In the genomic region with DNA sequence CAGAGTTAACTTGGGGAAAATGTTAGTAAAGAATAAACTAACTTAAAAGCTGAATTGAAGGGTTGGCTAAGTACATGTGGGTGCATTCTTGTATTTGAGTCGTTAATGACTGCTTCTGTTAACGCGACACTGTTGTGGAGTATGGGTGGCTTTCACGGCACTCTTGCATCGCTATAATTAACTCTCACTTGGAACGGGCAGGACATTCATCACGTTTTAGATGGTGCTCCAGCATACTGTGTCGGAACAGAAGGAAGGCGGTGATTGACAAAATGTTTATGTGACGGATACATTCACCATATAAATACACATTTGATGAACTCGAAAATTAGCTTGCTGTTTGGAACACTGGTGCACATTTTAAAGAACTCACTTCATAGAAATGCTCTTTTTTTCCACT, we compare ENCODE assay signal across 24 mouse cellular contexts. TPM values are rescaled to one million over a fixed set of nuclear protein-coding genes. Genes with fewer than 3 reads are reported as not detected.
DNase-seq lines count a peak whose midpoint lies in the region; ATAC-seq and TF ChIP-seq lines count a peak whose summit lies in the region.
"Had no signal": no experiment of that assay in that cellular context is flagged by ENCODE, and none has a peak within 500 bp of the region (broad histone marks: within the 10 kb centered on the region; RNA-seq: fewer than 3 reads in every experiment).

No protein-coding gene starts in this region.

- no peaks in the 10 kb centered on the region for H3K27me3 ChIP-seq in heart, embryonic 13.5 days (replicated peaks)
- H3K27me3 ChIP-seq: embryonic facial prominence, embryonic 13.5 days; hindbrain, embryonic 15.5 days had no signal

- H3K36me3 ChIP-seq in heart, embryonic 13.5 days, result no peaks in the 10 kb centered on the region
- H3K36me3 ChIP-seq: embryonic facial prominence, embryonic 13.5 days; hindbrain, embryonic 15.5 days had no signal

- no peak overlapping the region for H3K9ac ChIP-seq in heart, embryonic 13.5 days
- H3K9ac ChIP-seq: embryonic facial prominence, embryonic 13.5 days; hindbrain, embryonic 15.5 days had no signal

- intact Hi-C loops in heart, postnatal 10 days (cut with DNase I), result no loop called here
- intact Hi-C loops in heart, postnatal 25 days (cut with DNase I), result no loop called here

- peak overlapping the region; percentile 18 for H3K4me2 ChIP-seq in heart, embryonic 13.5 days
- H3K4me2 ChIP-seq: embryonic facial prominence, embryonic 13.5 days; hindbrain, embryonic 15.5 days had no signal

- no peaks in the 10 kb centered on the region for H3K9me3 ChIP-seq in heart, embryonic 13.5 days
- H3K9me3 ChIP-seq: embryonic facial prominence, embryonic 13.5 days; hindbrain, embryonic 15.5 days had no signal

- no peak overlapping the region for H3K4me3 ChIP-seq in heart, embryonic 13.5 days
- H3K4me3 ChIP-seq in layer of hippocampus, adult 2 months, result no peak overlapping the region
- H3K4me3 ChIP-seq: embryonic facial prominence, embryonic 13.5 days; heart, adult 2 months; hindbrain, embryonic 15.5 days had no signal

- H3K27ac ChIP-seq in heart, embryonic 13.5 days (replicated peaks), result no peak overlapping the region
- H3K27ac ChIP-seq in layer of hippocampus, adult 2 months, result no peak overlapping the region
- H3K27ac ChIP-seq: embryonic facial prominence, embryonic 13.5 days; heart, adult 2 months; hindbrain, embryonic 15.5 days had no signal

- no peaks in the 10 kb centered on the region for H3K4me1 ChIP-seq in heart, embryonic 13.5 days
- H3K4me1 ChIP-seq: embryonic facial prominence, embryonic 13.5 days; hindbrain, embryonic 15.5 days had no signal

- WGBS in heart, embryonic 13.5 days, result 43% methylated on average over 11 of the region's 11 CpGs

- TF ChIP-seq POLR2A in brain, embryonic 14.5 days (IDR thresholded peaks at IDR 0.05; ENCODE audit: borderline replicate concordance, extremely low read depth, insufficient read depth, insufficient read length, poor library complexity, severe bottlenecking), result no peak

- ATAC-seq in heart, embryonic 13.5 days (ENCODE audit: extremely low read depth, insufficient number of reproducible peaks, low FRiP score, low TSS enrichment), result no peak
- ATAC-seq: intestine, embryonic 16.5 days had no signal

- DNase-seq in heart, adult 9 months (ENCODE audit: low spot score in 2 of 2), result no peak
- peak; percentile 4 to 9 for DNase-seq in heart, postnatal 10 days
- no peak for DNase-seq in heart, postnatal 25 days (ENCODE audit: low spot score)
- DNase-seq in brain, adult 2 months (ENCODE audit: low read depth, low spot score), result peak; percentile 29
- peak; percentile 78 for DNase-seq in brain, embryonic 14.5 days (ENCODE audit: low read depth)
- DNase-seq in frontal cortex, postnatal 10 days (ENCODE audit: low spot score in 2 of 2), result no peak
- no peak for DNase-seq in layer of hippocampus, adult 2 months (ENCODE audit: low spot score in 2 of 2)
- DNase-seq: adrenal gland, adult 2 months; adrenal gland, postnatal 25 days; cerebellum, adult 11-12 months; cerebellum, adult 9-10 months; cerebellum, postnatal 25 days; gastrocnemius, postnatal 14 days; heart, adult 2 months; heart, postnatal 14 days; kidney, adult 8-10 months had no signal

- no peak for TF ChIP-seq CTCF in brain, embryonic 14.5 days (IDR thresholded peaks at IDR 0.05; ENCODE audit: borderline replicate concordance, extremely low read depth, insufficient read depth, insufficient read length)
- no peak for TF ChIP-seq CTCF in layer of hippocampus, adult 2 months (conservative IDR thresholded peaks at IDR 0.05)

RNA-seq across cellular contexts. Expression of a gene that starts 29.0 kb away (rescaled TPM):
- not detected in 2 replicates for polyA plus RNA-seq in heart, embryonic 13.5 days (2015; fragmentation: Nextera tagmentation; extraction: Ambion mirVana)
- total RNA-seq in heart, postnatal 10 days (2021), result not detected
- total RNA-seq in heart, postnatal 25 days (2021), result not detected
- 0.04 TPM in 2 replicates for polyA plus RNA-seq in brain, embryonic 14.5 days (2012; rRNA removed)
- 1 to 10 TPM in 1 of 2 experiments, under 1 TPM in 1; 0.23 to 1.5 TPM for total RNA-seq in layer of hippocampus, adult 2 months (2021)
- total RNA-seq: adrenal gland, adult 2 months; adrenal gland, postnatal 25 days; ES-E14; gastrocnemius, adult 18-20 months; gastrocnemius, postnatal 14 days; heart, adult 2 months; heart, postnatal 14 days had no signal
- polyA plus RNA-seq: adrenal gland, adult 2 months; embryonic facial prominence, embryonic 13.5 days; gonadal fat pad, adult 2 months; heart, adult 2 months; hindbrain, embryonic 11.5 days; intestine, embryonic 16.5 days had no signal

Comparison
In these comparisons a context has a peak if more than half of its experiments do, and no peak if none do; other contexts are left out.
1. DNase-seq: peak in heart, postnatal 10 days (2 of 2), brain, adult 2 months (single experiment) and brain, embryonic 14.5 days (single experiment); none in heart, adult 9 months (0 of 2), heart, postnatal 25 days (single experiment), frontal cortex, postnatal 10 days (0 of 2) and layer of hippocampus, adult 2 months (0 of 2).